Mouse (Mus musculus) forebrain, postnatal 0 days (tissue): ENCODE results near the gene Bcas1. TPM values are rescaled to one million over a fixed set of nuclear protein-coding genes. Genes with fewer than 3 reads are reported as not detected.

Source experiments
- ATAC-seq: fragments of 200-750 bp; cut with Nextera tagmentation; 2 replicates; pipeline ENCODE4 v1.8.0; 2017; ENCODE audit warnings: mild to moderate bottlenecking, moderate library complexity
- DNase-seq: peaks from one replicate; pipeline ENCODE4 v3.0.0-alpha.2; 2015
- H3K27ac ChIP-seq: fragments of 300-500 bp; sonication (generic); 2 replicates; pipeline ENCODE4 v1.5.1; 2014; ENCODE audit warnings: low read depth, mild to moderate bottlenecking, antibody characterized with exemption, low read length, moderate library complexity, mixed read lengths
- H3K27me3 ChIP-seq: fragments of 300-500 bp; sonication (generic); 2 replicates; pipeline ENCODE4 v1.6.1; 2014; ENCODE audit warnings: mild to moderate bottlenecking, low read length, mixed read lengths; ENCODE audit not compliant: insufficient read depth
- H3K36me3 ChIP-seq: fragments of 300-500 bp; sonication (generic); 2 replicates; pipeline ENCODE4 v1.6.1; 2014; ENCODE audit warnings: mild to moderate bottlenecking, moderate library complexity; ENCODE audit not compliant: insufficient read depth
- H3K4me1 ChIP-seq: fragments of 300-500 bp; sonication (generic); 2 replicates; pipeline ENCODE4 v1.6.1; 2014; ENCODE audit warnings: antibody characterized with exemption; ENCODE audit not compliant: insufficient read depth
- H3K4me2 ChIP-seq: fragments of 300-500 bp; sonication (generic); 2 replicates; pipeline ENCODE4 v1.6.1; 2014; ENCODE audit warnings: low read depth, mild to moderate bottlenecking, moderate library complexity
- H3K4me3 ChIP-seq: fragments of 300-500 bp; sonication (generic); 2 replicates; pipeline ENCODE4 v1.5.1; 2014; ENCODE audit warnings: low read depth, low read length, mixed read lengths
- H3K9ac ChIP-seq: fragments of 300-500 bp; sonication (generic); 2 replicates; pipeline ENCODE4 v1.6.1; 2014; ENCODE audit warnings: mild to moderate bottlenecking
- H3K9me3 ChIP-seq: fragments of 300-500 bp; sonication (generic); 2 replicates; pipeline ENCODE4 v1.6.1; 2016; ENCODE audit warnings: low read length
- CTCF ChIP-seq: sonication (generic); IDR thresholded peaks from 2 replicates; pipeline ENCODE4 v1.5.1; 2016; ENCODE audit warnings: antibody characterized with exemption, control low read depth, low read depth
- WGBS: fragments of 180-500 bp; shearing (Covaris S2); extraction: QIAGEN DNeasy Blood & Tissue Kit; methylation state at CpG from one replicate; pipeline ENCODE4 v1.1.7; 2014; 5-methylcytosine and 5-hydroxymethylcytosine counted together
- polyA plus RNA-seq: library from polyadenylated mRNA; unstranded; fragments of >200 nt; fragmentation: Nextera tagmentation; extraction: Ambion mirVana; gene quantifications from 2 replicates; pipeline ENCODE4 v1.2.1, GENCODE M21; 2015
- total RNA-seq: library from RNA; depleted of rRNA; stranded (reverse); fragments of >200 nt; gene quantifications from 2 replicates; pipeline ENCODE4 v1.2.3, GENCODE M21; 2014; rRNA removed

The Bcas1 gene
- total and polyA plus RNA-seq, 2 experiments from 2014 or later = 4.2 to 5.2 TPM

- WGBS = 81% methylated on average over 9 of the region's 9 CpGs
- no peak overlapping the region for H3K27ac ChIP-seq
- no peak for TF ChIP-seq CTCF
These were observed 120.9 kb downstream of the Bcas1 start for GRCm38 (mm10) chr2:170306637-170307320.

GRCm38 (mm10) chr2:170304766-170305165 is 122.9 kb downstream of the Bcas1 start:
- H3K27ac ChIP-seq = no peak overlapping the region
- H3K27me3 ChIP-seq = no peaks in the 10 kb centered on the region
- DNase-seq = peak; percentile 35
- H3K4me3 ChIP-seq = no peak overlapping the region
- 40% methylated on average over 12 of the region's 12 CpGs for WGBS
- 0 out of 2 replicates have a peak, but pooled peaks cover 3% of the 10 kb centered on the region for H3K4me1 ChIP-seq
- H3K9ac ChIP-seq = no peak overlapping the region
- H3K9me3 ChIP-seq = no peaks in the 10 kb centered on the region
- no peak for TF ChIP-seq CTCF
- peak overlapping the region; percentile 18; the same call in 1 of the 2 replicates for H3K4me2 ChIP-seq
- no peaks in the 10 kb centered on the region for H3K36me3 ChIP-seq
- peak; percentile 16; the same call in 1 of the 2 replicates for ATAC-seq

More at GRCm38 (mm10) chr2:170306637-170307320, 120.9 kb downstream of the Bcas1 start:
- H3K4me1 ChIP-seq = 0 out of 2 replicates have a peak, but pooled peaks cover 3% of the 10 kb centered on the region
- no peak overlapping the region for H3K9ac ChIP-seq
- H3K36me3 ChIP-seq = no peaks in the 10 kb centered on the region
- no peak overlapping the region for H3K4me3 ChIP-seq
- no peak for ATAC-seq
- H3K4me2 ChIP-seq = no peak overlapping the region
- no peak for DNase-seq
- no peaks in the 10 kb centered on the region for H3K9me3 ChIP-seq
- H3K27me3 ChIP-seq = no peaks in the 10 kb centered on the region

GRCm38 (mm10) chr2:170303595-170303994 is 124.0 kb downstream of the Bcas1 start:
- no peaks in the 10 kb centered on the region for H3K9me3 ChIP-seq
- TF ChIP-seq CTCF = no peak
- DNase-seq (no peak), ATAC-seq (no peak)
- no peaks in the 10 kb centered on the region for H3K36me3 ChIP-seq
- H3K4me3 ChIP-seq = no peak overlapping the region
- WGBS = 91% methylated on average over 7 of the region's 7 CpGs
- H3K27me3 ChIP-seq = no peaks in the 10 kb centered on the region
- 0 out of 2 replicates have a peak, but pooled peaks cover 3% of the 10 kb centered on the region for H3K4me1 ChIP-seq
- H3K9ac ChIP-seq = no peak overlapping the region
- H3K27ac ChIP-seq = no peak overlapping the region
- no peak overlapping the region for H3K4me2 ChIP-seq

- Histone ChIP-seq H3K36me3 (no peaks in the 10 kb centered on the region), H3K4me2 (no peak overlapping the region), H3K4me3 (no peak overlapping the region), H3K9me3 (no peaks in the 10 kb centered on the region), H3K27ac (no peak overlapping the region), H3K27me3 (no peaks in the 10 kb centered on the region), H3K4me1 (0 out of 2 replicates have a peak, but pooled peaks cover 3% of the 10 kb centered on the region), H3K9ac (no peak overlapping the region)
- no peak for DNase-seq
- WGBS = 90% methylated on average over 8 of the region's 8 CpGs
- no peak for TF ChIP-seq CTCF
- ATAC-seq = no peak
These were observed 124.8 kb downstream of the Bcas1 start for GRCm38 (mm10) chr2:170302825-170303224.

Other genes with a start within 250 kb of the Bcas1 start
- gene Pfdn4, start 68.6 kb upstream of the Bcas1 start, total RNA-seq = 154 and 194 TPM in 2 replicates
- 145 and 191 TPM in 2 replicates for gene Pfdn4, start 68.6 kb upstream of the Bcas1 start, polyA plus RNA-seq
- gene Cyp24a1, start 69.3 kb upstream of the Bcas1 start, total RNA-seq = not detected in 2 replicates
- 0.04 TPM in 1 of 2 replicates, not detected in the other for gene Cyp24a1, start 69.3 kb upstream of the Bcas1 start, polyA plus RNA-seq
- not detected in 2 replicates for gene 4930470P17Rik, start 174.2 kb upstream of the Bcas1 start, total RNA-seq
- 0.11 and 0.16 TPM in 2 replicates for gene 4930470P17Rik, start 174.2 kb upstream of the Bcas1 start, polyA plus RNA-seq